Mouse (Mus musculus): ENCODE measurements around the gene Ptprm.

GRCm38 (mm10) chr17:67124294-67124693 lies 230.0 kb downstream of the Ptprm start:
- TF ChIP-seq POLR2A (IDR thresholded peaks at IDR 0.05; ENCODE audit: control insufficient read depth, extremely low read depth, insufficient read depth, low read length, poor library complexity) (no peak), CTCF (IDR thresholded peaks at IDR 0.05; ENCODE audit: borderline replicate concordance, control insufficient read depth, extremely low read depth, insufficient read depth, low read length, poor library complexity) (no peak)

Data from thymus, adult 2 months (tissue).